ENCODE assay signal across 21 mouse cellular contexts in the genomic region with DNA sequence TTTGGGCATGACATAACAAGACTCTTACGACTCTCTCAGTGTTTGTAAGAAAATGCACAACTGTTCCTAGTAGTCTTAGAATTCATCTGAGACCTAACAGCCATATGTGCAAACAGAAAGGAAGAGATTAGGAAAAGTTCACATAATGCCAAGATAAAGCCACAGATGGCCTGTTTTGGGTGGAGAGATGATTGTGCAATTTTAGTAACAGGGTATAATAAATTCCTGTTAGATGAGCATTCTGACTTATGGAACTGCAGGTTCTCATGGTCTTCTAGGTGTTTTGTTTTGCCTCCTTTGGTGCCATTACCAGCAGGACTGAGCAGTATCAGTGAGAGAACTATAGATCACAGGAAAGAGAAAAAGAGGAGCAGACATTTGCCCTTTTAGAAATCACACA.
"Had no signal": no experiment of that assay in that cellular context is flagged by ENCODE, and none has a peak within 500 bp of the region (broad histone marks: within the 10 kb centered on the region; RNA-seq: fewer than 3 reads in every experiment).

No protein-coding gene starts in this region.

- H3K4me1 ChIP-seq: limb, embryonic 12.5 days; limb, embryonic 15.5 days; stomach, embryonic 15.5 days had no signal

- H3K4me2 ChIP-seq: limb, embryonic 12.5 days; limb, embryonic 15.5 days; liver, embryonic 11.5 days; lung, embryonic 14.5 days; midbrain, embryonic 12.5 days; neural tube, embryonic 12.5 days; neural tube, embryonic 15.5 days; stomach, embryonic 15.5 days had no signal

- H3K27ac ChIP-seq: kidney, postnatal 0 days; limb, embryonic 12.5 days; limb, embryonic 15.5 days; liver, embryonic 14.5 days; macrophage; midbrain, embryonic 12.5 days; neural tube, embryonic 12.5 days; neural tube, embryonic 15.5 days; stomach, embryonic 15.5 days had no signal

- H3K4me3 ChIP-seq: limb, embryonic 12.5 days; limb, embryonic 15.5 days; midbrain, embryonic 12.5 days; neural tube, embryonic 12.5 days; neural tube, embryonic 15.5 days; stomach, embryonic 15.5 days had no signal

- H3K27me3 ChIP-seq: limb, embryonic 12.5 days; limb, embryonic 15.5 days; midbrain, embryonic 12.5 days; neural tube, embryonic 12.5 days; neural tube, embryonic 15.5 days; stomach, embryonic 15.5 days had no signal

- H3K9ac ChIP-seq: limb, embryonic 12.5 days; limb, embryonic 15.5 days; liver, embryonic 14.5 days; liver, postnatal 0 days; lung, embryonic 14.5 days; midbrain, embryonic 12.5 days; neural tube, embryonic 12.5 days; neural tube, embryonic 15.5 days; stomach, embryonic 15.5 days had no signal

- H3K36me3 ChIP-seq: limb, embryonic 12.5 days; limb, embryonic 15.5 days; neural tube, embryonic 12.5 days; stomach, embryonic 15.5 days had no signal

- ATAC-seq: liver, postnatal 0 days; lung, postnatal 0 days; midbrain, embryonic 16.5 days had no signal

- DNase-seq: kidney, adult 18-20 months; kidney, postnatal 25 days; left cerebral cortex, postnatal 4 days; liver, postnatal 0 days; lung, embryonic 14.5 days; retina, postnatal 1 day; right cerebral cortex, postnatal 25 days; spleen, adult 18-20 months; thymus, postnatal 25 days had no signal

- H3K9me3 ChIP-seq: limb, embryonic 12.5 days; limb, embryonic 15.5 days; midbrain, embryonic 12.5 days; neural tube, embryonic 12.5 days; neural tube, embryonic 15.5 days; stomach, embryonic 15.5 days had no signal
